Mouse (Mus musculus) erythroblast, embryonic 14.5 days (primary cell): ENCODE data around the gene Tmem237. TPM values are rescaled to one million over a fixed set of nuclear protein-coding genes. Genes with fewer than 3 reads are reported as not detected.

Source experiments
- H3K27me3 ChIP-seq: 2 replicates; pipeline ENCODE4 v1.6.1; 2012; ENCODE audit warnings: inconsistent platforms; ENCODE audit not compliant: control insufficient read depth
- H3K36me3 ChIP-seq: 2 replicates; pipeline ENCODE4 v1.6.1; 2012; ENCODE audit warnings: mild to moderate bottlenecking, inconsistent platforms; ENCODE audit not compliant: control insufficient read depth
- H3K4me1 ChIP-seq: 2 replicates; pipeline ENCODE4 v1.6.1; 2012; ENCODE audit warnings: inconsistent platforms; ENCODE audit not compliant: control insufficient read depth
- H3K4me3 ChIP-seq: replicated peaks from 2 replicates; pipeline ENCODE3; 2012; ENCODE audit warnings: moderate library complexity, mild to moderate bottlenecking, inconsistent platforms
- H3K9me3 ChIP-seq: 2 replicates; pipeline ENCODE4 v1.6.1; 2012; ENCODE audit warnings: low read length, inconsistent platforms, mixed read lengths; ENCODE audit not compliant: control insufficient read depth
- GATA1 ChIP-seq: IDR thresholded peaks from 2 replicates; pipeline ENCODE4 v1.6.1; 2012; ENCODE audit warnings: low read length, inconsistent platforms, mixed read lengths
- TAL1 ChIP-seq: IDR thresholded peaks from 3 replicates; pipeline ENCODE4 v1.6.1; 2012; ENCODE audit warnings: low read length, inconsistent platforms, mixed read lengths
- polyA plus RNA-seq: library from polyadenylated mRNA; stranded (reverse); fragments of >175 nt; gene quantifications from 2 replicates; pipeline ENCODE4 v1.2.3, GENCODE M21; 2012

The Tmem237 gene
- polyA plus RNA-seq, 1 experiment = 0.23 TPM

GRCm38 (mm10) chr1:59161396-59161795, 41.2 kb upstream of the Tmem237 start:
- no peaks in the 10 kb centered on the region for H3K4me1 ChIP-seq
- H3K4me3 ChIP-seq = no peak overlapping the region
- no peaks in the 10 kb centered on the region for H3K9me3 ChIP-seq
- no peaks in the 10 kb centered on the region for H3K27me3 ChIP-seq
- H3K36me3 ChIP-seq = peaks cover 25% of the 10 kb centered on the region
- TF ChIP-seq GATA1 (no peak), TAL1 (no peak)

DNA sequence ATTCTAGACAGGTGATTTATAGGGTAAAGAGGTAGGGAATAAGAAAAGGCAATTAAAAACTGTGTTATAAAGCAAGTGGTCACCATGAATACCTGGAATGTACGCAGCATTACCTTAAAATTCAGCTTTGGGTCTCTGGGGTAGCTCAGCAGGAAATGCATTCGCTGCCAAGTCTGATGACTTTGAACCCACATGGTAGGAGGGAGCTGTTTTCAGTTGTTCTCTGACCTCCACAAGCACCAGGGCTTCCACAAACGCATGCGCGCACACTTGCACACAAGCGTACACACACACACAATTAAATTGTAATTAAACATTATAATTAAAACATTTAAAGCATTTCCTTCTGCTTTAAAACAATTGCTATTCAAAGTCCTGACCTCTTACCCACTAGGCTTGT, 40.7 kb upstream of the Tmem237 start:
- H3K4me1 ChIP-seq = no peaks in the 10 kb centered on the region
- H3K27me3 ChIP-seq = no peaks in the 10 kb centered on the region
- no peak overlapping the region for H3K4me3 ChIP-seq
- TF ChIP-seq TAL1 (no peak), GATA1 (no peak)
- no peaks in the 10 kb centered on the region for H3K9me3 ChIP-seq
- peaks cover 20% of the 10 kb centered on the region for H3K36me3 ChIP-seq

DNA sequence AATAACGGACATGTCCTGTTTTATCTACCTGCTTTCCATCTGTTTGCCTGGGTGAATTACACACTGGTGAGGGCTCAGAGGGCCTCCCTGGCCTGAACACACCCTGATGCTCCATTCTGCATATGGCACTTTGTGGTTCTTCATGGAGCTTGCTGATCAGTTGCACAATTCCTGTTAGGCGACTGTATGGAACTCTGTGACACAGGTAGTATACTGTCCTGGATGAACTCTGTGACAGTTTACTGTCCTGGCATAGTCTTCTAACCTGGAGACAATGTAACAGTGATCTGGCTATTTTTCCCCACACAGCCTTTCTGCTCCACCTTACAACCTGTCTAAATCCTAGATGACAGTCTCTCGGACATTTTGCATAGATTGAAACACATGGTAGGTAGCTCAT, 38.9 kb upstream of the Tmem237 start:
- no peaks in the 10 kb centered on the region for H3K9me3 ChIP-seq
- H3K27me3 ChIP-seq = no peaks in the 10 kb centered on the region
- H3K36me3 ChIP-seq = peaks cover 12% of the 10 kb centered on the region
- H3K4me3 ChIP-seq = no peak overlapping the region
- TF ChIP-seq GATA1 (no peak), TAL1 (no peak)
- no peaks in the 10 kb centered on the region for H3K4me1 ChIP-seq

GRCm38 (mm10) chr1:59158498-59158897, 38.3 kb upstream of the Tmem237 start:
- no peaks in the 10 kb centered on the region for H3K4me1 ChIP-seq
- no peaks in the 10 kb centered on the region for H3K27me3 ChIP-seq
- no peaks in the 10 kb centered on the region for H3K9me3 ChIP-seq
- TF ChIP-seq GATA1 (no peak), TAL1 (no peak)
- no peak overlapping the region for H3K4me3 ChIP-seq
- peaks cover 7% of the 10 kb centered on the region for H3K36me3 ChIP-seq

DNA sequence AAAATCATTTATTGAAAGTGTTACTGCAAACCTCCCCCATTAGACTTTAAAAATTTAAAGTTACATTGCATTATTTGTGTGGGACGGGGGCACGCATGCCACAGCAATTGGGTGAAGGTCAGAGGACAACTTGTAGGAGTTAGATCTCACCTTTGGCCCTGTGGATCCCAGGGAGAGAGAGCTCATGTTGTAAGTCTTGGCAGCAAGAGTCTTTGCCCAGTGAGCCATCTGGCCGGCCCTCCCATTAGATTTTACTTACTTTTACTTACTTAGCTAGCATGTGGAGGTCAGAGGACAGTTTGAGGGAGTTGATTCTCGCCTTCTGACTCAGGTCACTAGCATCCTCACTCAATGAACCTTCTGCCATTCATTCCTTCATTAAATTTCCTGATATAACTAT, 37.6 kb upstream of the Tmem237 start:
- no peaks in the 10 kb centered on the region for H3K27me3 ChIP-seq
- H3K4me1 ChIP-seq = no peaks in the 10 kb centered on the region
- H3K4me3 ChIP-seq = no peak overlapping the region
- H3K9me3 ChIP-seq = no peaks in the 10 kb centered on the region
- TF ChIP-seq TAL1 = no peak
- no peak for TF ChIP-seq GATA1
- H3K36me3 ChIP-seq = peaks cover under 1% of the 10 kb centered on the region

GRCm38 (mm10) chr1:59152346-59152745, 32.1 kb upstream of the Tmem237 start:
- Histone ChIP-seq H3K36me3 (no peaks in the 10 kb centered on the region), H3K27me3 (no peaks in the 10 kb centered on the region), H3K4me3 (no peak overlapping the region), H3K4me1 (no peaks in the 10 kb centered on the region), H3K9me3 (no peaks in the 10 kb centered on the region)
- no peak for TF ChIP-seq GATA1
- TF ChIP-seq TAL1 = no peak

GRCm38 (mm10) chr1:59150542-59150941, 30.3 kb upstream of the Tmem237 start:
- Histone ChIP-seq H3K27me3 (no peaks in the 10 kb centered on the region), H3K4me1 (no peaks in the 10 kb centered on the region), H3K9me3 (no peaks in the 10 kb centered on the region), H3K36me3 (no peaks in the 10 kb centered on the region), H3K4me3 (no peak overlapping the region)
- no peak for TF ChIP-seq GATA1
- TF ChIP-seq TAL1 = no peak

DNA sequence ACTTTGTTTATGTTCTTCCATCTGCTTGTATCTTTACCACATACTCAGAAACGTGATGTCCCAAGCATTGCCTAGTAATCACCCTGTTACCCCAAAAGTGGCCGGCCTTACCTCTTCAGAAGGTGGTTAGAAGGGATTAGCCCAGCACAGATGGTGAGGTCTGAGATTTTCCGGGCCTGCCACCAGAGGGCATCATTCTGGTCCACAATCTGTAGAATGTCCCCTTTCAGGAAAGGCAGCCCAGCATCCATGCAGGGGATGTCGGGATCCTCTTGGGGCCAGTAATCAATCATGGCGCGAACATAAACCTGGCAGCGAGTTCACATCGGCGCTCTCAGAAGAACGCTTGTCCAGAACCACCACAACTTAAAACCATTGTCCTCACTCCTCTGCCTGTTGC, 24.3 kb upstream of the Tmem237 start:
- Histone ChIP-seq H3K4me1 (no peaks in the 10 kb centered on the region; the same call in 1 of the 2 replicates), H3K36me3 (no peaks in the 10 kb centered on the region), H3K9me3 (no peaks in the 10 kb centered on the region), H3K4me3 (no peak overlapping the region), H3K27me3 (no peaks in the 10 kb centered on the region)
- TF ChIP-seq GATA1 = no peak
- no peak for TF ChIP-seq TAL1

DNA sequence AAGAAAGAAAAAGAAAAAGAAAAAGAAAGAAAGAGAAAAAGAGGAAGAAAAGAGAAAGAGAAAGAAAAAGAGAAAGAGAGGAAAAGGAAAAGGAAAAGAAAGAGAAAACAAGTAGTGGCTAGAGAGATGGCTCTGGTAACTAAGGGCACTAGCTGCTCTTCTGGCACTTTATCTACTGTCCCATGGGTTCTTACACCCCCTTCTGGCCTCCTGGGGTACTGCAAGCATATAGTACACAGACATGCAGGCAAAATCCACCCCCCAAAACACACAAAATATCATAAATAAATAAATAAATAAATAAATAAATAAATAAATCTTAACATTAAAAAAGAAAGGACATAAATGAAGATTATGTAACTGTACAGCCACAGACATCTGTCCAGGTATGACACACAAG, 22.6 kb upstream of the Tmem237 start:
- H3K36me3 ChIP-seq = no peaks in the 10 kb centered on the region
- no peaks in the 10 kb centered on the region for H3K9me3 ChIP-seq
- no peaks in the 10 kb centered on the region for H3K27me3 ChIP-seq
- no peak overlapping the region for H3K4me3 ChIP-seq
- H3K4me1 ChIP-seq = no peaks in the 10 kb centered on the region; the same call in none of the 2 replicates
- no peak for TF ChIP-seq TAL1
- TF ChIP-seq GATA1 = no peak

- no peak for TF ChIP-seq TAL1
These were observed 14.2 kb upstream of the Tmem237 start for GRCm38 (mm10) chr1:59134419-59134818.

More at GRCm38 (mm10) chr1:59134419-59134818, 14.2 kb upstream of the Tmem237 start:
- no peaks in the 10 kb centered on the region for H3K36me3 ChIP-seq
- no peak overlapping the region for H3K4me3 ChIP-seq
- H3K27me3 ChIP-seq = no peaks in the 10 kb centered on the region
- H3K9me3 ChIP-seq = no peaks in the 10 kb centered on the region
- no peaks in the 10 kb centered on the region; the same call in 1 of the 2 replicates for H3K4me1 ChIP-seq
